In the genomic region with DNA sequence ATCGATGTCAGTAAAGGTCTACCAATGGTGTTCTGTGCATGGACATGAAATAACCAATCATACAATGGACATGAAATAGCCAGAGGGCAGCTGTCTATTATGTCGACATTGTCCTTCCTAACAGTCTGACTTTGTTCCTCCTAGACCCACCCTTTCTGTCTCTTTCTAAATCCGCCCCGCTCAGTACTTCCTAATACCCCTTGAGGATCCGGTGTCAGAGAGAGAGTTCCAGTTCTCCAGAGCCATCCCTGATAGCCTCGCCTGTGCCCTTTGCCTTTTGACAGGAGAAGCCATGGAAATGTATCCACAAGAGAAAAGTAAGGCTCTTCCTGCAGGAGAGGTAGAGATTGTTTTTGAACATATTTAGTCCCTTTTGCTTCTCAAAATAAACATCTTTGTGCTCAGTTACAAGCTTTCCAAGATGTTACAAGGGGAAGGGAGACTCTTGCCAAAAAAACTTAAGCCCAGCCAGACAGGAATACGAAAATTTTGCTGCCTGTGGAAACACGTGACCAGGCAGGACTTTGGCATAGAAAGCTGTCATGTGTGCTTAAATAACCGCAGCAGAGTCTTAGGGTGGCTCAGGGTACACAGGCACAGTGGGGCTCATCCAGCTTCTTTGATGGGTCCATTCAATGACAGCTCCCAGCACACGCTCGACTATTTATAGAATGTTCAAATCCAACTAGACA, we compare ENCODE assay signal across 9 mouse cellular contexts.
DNase-seq lines count a peak whose midpoint lies in the region; ATAC-seq lines count a peak whose summit lies in the region.
"Had no signal": no experiment of that assay in that cellular context is flagged by ENCODE, and none has a peak within 500 bp of the region (broad histone marks: within the 10 kb centered on the region; RNA-seq: fewer than 3 reads in every experiment).

No protein-coding gene starts in this region.

- no peak overlapping the region for H3K9ac ChIP-seq in heart, embryonic 11.5 days (ENCODE audit: low read depth, low read length)
- no peak overlapping the region for H3K9ac ChIP-seq in hindbrain, embryonic 11.5 days (ENCODE audit: low read depth, low read length)
- H3K9ac ChIP-seq: liver, embryonic 13.5 days had no signal

- no peak overlapping the region for H3K27ac ChIP-seq in heart, embryonic 11.5 days (ENCODE audit: low read depth, low read length)
- no peak overlapping the region for H3K27ac ChIP-seq in hindbrain, embryonic 11.5 days (ENCODE audit: low read depth, low read length)
- H3K27ac ChIP-seq: liver, embryonic 13.5 days had no signal

- no peak overlapping the region for H3K4me2 ChIP-seq in heart, embryonic 11.5 days
- no peak overlapping the region for H3K4me2 ChIP-seq in hindbrain, embryonic 11.5 days (replicated peaks; ENCODE audit: low read depth, low read length)
- H3K4me2 ChIP-seq: liver, embryonic 13.5 days had no signal

- no peaks in the 10 kb centered on the region for H3K4me1 ChIP-seq in heart, embryonic 11.5 days (ENCODE audit: control insufficient read depth, insufficient read depth, low read length)
- H3K4me1 ChIP-seq in hindbrain, embryonic 11.5 days (replicated peaks; ENCODE audit: control insufficient read depth, insufficient read depth, low read length): no peaks in the 10 kb centered on the region
- H3K4me1 ChIP-seq: liver, embryonic 13.5 days had no signal

- peak; percentile 44 to 52 for DNase-seq in heart, adult 18-20 months
- peak; percentile 33 for DNase-seq in NIH3T3 (ENCODE audit: low read depth)
- peak; percentile 38 for DNase-seq in kidney, postnatal 14 days
- no peak for DNase-seq in thymus, postnatal 36 days
- DNase-seq in hindbrain, embryonic 11.5 days (ENCODE audit: low spot score): no peak
- DNase-seq: cerebellum, adult 18-20 months; liver, embryonic 13.5 days had no signal

- no peaks in the 10 kb centered on the region for H3K27me3 ChIP-seq in heart, embryonic 11.5 days (ENCODE audit: control insufficient read depth, insufficient read depth, low read length)
- H3K27me3 ChIP-seq in hindbrain, embryonic 11.5 days (ENCODE audit: control insufficient read depth, insufficient read depth, low read length): no peaks in the 10 kb centered on the region
- H3K27me3 ChIP-seq: liver, embryonic 13.5 days had no signal

- no peaks in the 10 kb centered on the region for H3K36me3 ChIP-seq in heart, embryonic 11.5 days (ENCODE audit: control insufficient read depth, insufficient read depth, low read length)
- no peaks in the 10 kb centered on the region for H3K36me3 ChIP-seq in hindbrain, embryonic 11.5 days (ENCODE audit: control insufficient read depth, insufficient read depth, low read length)
- H3K36me3 ChIP-seq: liver, embryonic 13.5 days had no signal

- H3K4me3 ChIP-seq in heart, embryonic 11.5 days (ENCODE audit: low read depth, low read length): no peak overlapping the region
- H3K4me3 ChIP-seq in hindbrain, embryonic 11.5 days (ENCODE audit: low read depth, low read length): no peak overlapping the region
- H3K4me3 ChIP-seq: liver, embryonic 13.5 days had no signal

- 69% methylated on average over 11 of the region's 11 CpGs for WGBS in heart, embryonic 11.5 days (ENCODE audit: insufficient replicate concordance)
- WGBS in hindbrain, embryonic 11.5 days: 79% methylated on average over 11 of the region's 11 CpGs

- no peak for ATAC-seq in heart, embryonic 11.5 days (replicated peaks; ENCODE audit: insufficient number of reproducible peaks, low FRiP score, low TSS enrichment)
- ATAC-seq in granulocyte monocyte progenitor cell, adult 5-6 weeks (replicated peaks; ENCODE audit: poor library complexity, severe bottlenecking): peak; percentile 65
- no peak for ATAC-seq in hindbrain, embryonic 11.5 days (ENCODE audit: low FRiP score)

- H3K9me3 ChIP-seq in heart, embryonic 11.5 days (replicated peaks; ENCODE audit: control insufficient read depth, low read length): no peaks in the 10 kb centered on the region
- H3K9me3 ChIP-seq in hindbrain, embryonic 11.5 days (ENCODE audit: control insufficient read depth, low read length): no peaks in the 10 kb centered on the region
- H3K9me3 ChIP-seq: liver, embryonic 13.5 days had no signal

Comparison
In these comparisons a context has a peak if more than half of its experiments do, and no peak if none do; other contexts are left out.
1. DNase-seq: peak in heart, adult 18-20 months (2 of 2), NIH3T3 (single experiment) and kidney, postnatal 14 days (single experiment); none in thymus, postnatal 36 days (0 of 2) and hindbrain, embryonic 11.5 days (single experiment).